Mouse (Mus musculus) 416B (cell line): ENCODE measurements around the gene Cd47.
A peak's percentile ranks its signal among the peaks of the same experiment; 100 is the strongest.

Experiments
- DNase-seq: peaks from one replicate; pipeline ENCODE4 v3.0.0; 2011; ENCODE audit warnings: low read depth

Cd47 gene

DNA sequence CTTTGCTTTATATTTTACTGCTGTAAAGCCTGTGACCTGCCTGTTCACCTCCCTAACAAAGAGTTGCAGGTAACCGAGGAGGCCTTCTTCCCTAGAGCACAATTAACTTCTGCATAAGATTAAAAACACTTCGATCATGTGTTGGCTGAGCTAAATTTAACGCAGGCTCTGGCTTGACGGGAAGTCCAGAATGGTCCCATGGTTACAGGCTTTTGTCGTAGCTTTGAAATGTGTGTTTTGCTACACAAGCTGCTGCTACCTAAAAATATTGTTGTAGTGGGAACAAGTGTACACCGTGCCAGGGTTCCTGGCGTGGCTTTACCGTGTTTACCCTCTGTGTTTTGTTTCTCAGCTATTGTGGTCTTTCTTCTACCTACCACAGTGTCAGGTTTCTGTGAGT is 109.2 kb downstream of the Cd47 start:
- DNase-seq: no peak

DNA sequence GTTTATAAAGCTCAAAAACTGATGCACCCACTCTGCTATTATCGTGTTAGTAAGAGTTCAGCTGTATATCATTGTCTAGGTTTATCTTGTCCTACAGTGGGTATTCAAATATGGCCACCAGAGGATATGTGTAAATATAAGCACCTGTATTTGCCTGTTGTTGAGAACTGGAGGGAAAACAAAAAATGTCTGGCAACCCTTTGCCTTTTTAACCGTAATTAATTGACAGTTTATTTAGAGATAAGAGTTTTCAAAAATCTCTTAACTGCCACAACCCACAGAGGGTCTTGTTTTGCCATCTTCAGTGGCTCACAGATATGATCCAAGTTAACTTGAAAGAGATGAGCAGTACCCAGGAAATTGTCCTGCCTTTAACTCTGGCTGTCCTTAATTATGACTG is 113.8 kb downstream of the Cd47 start:
- DNase-seq: no peak

DNA sequence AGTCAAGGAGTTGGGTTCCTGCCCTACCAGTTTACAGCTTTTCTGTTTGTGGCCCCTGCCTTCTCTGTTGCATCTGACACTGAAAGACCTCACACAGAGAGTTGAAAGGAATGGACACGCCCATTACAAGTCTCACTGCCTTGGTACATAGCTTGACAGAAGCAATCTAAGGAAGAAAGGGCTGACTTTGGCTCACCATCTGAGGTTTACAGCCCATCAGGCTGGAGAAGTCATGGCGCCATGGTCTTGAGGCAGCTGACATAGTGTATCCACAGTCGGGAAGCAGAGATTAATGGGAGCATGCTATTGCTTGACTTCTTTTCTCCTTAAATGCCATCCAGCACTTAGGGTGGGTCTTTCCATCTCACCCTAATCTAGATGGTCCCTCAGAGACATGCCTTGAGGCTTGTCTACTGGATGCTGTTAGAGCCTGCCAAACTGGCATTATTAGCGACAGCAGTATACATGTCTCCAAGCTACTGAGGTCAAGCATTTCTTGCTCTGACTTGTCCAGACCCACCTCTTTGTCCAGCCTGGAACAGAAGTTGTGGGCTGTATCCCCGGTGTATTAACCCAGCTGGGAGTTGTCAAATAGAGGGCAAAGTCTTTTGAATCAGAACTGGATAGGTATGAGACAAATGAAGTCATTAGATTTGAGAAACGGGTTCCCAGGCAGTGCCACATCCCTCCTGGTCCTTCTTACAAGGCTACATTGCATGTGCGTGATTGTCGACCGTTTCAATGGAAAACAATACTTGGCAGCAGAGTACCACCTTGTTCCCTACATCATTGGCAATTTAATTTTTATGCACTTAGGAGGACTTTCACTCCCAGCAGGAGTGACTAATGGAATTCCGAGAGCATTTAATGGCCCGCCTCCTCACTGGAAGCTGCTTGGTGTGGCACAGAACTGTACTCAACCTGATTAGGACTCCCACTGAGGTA is 115.5 kb downstream of the Cd47 start:
- no peak for DNase-seq

DNA sequence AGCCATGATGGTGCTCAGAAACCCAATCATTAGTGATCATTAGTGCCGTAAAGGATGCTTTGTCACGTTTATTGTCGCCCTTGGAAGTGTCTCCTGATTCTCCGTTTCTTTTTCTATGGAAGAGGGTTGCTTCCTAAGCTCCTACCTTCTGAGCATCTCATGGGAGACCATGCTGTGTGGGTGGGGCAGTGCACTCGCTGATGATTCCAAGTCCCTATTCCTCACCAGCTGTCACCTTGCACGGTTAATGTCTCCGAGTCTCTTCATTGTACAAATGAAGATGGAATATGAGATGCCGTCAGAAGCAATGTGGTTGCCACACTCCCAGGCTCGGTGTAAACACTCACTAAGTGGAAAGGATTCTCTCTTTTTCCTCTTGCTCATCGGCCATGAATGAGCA is 119.9 kb downstream of the Cd47 start:
- no peak for DNase-seq

DNA sequence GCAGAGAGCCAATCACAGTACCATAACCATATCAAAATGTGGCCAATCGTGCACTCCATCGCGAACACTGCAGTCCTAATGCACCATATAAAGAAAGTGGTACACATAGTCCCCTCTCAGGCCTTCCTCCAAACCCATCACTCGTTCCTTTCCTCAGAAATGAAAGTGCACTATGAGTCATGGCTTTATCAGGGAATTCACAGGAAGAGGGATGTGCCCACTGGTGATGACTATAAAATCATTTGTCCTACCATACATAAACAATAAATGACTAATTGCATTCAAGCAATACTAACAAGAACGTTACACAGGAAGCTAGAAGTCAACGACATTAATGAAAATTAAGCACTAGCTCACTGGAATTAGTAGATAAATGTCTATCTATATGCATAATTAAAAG is 121.3 kb downstream of the Cd47 start:
- peak; percentile 62 for DNase-seq

DNA sequence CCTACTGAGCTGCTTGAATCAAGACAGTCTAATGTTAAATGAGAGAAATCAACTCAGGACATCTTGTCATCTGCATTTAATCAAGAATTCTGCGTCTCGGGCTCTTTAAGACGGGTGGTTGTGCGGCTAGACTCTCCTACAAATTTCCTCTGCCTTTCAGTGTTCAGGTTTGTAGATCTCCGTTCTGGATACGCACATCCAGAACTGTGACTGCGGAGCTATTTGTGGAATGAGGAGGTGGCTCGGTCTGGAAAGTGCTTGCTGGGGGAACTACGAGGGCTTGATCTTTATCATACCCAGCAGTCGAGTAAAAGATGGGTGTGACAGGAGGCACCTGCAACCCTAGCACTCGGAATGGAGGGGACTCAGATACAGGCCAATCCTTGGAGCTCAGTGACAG is 121.8 kb downstream of the Cd47 start:
- no peak for DNase-seq

DNA sequence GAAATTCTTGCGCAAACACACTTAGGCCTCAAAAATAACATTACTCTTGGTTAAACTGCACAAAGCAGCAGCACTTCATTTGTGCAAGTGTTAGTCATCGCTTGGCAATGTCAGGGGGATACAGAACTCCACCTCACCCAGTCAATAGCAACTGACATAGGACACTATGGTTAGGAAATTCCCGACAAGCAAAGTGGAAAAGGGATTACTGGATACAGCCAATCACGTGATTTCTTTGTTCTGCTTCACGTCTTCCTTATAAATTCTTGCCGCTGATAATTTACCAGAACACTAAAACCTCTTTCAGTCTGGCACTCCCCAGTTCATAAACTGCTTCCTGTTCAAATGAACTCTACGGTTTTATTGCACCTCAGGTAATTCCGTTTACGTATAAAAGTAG is 123.4 kb downstream of the Cd47 start:
- no peak for DNase-seq

DNA sequence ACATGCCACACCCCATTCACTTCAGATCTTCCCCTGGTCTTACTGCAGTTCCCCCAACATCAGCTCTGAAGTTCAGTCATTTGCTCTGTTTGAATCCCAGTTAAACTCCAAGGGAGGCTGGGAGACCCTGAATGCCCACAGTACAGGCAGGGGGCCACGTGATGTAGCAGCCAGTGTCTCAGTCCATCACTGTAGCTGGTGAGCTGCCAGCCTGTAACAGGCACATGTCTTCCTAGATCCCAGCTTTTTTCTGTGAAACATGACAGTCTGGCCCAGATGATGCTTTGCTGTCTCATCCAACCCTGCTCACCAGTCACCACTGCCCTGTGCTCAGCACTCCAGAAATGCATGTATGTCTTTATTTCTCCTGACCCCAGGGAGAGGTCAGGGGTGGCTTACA is 124.6 kb downstream of the Cd47 start:
- DNase-seq: no peak

DNA sequence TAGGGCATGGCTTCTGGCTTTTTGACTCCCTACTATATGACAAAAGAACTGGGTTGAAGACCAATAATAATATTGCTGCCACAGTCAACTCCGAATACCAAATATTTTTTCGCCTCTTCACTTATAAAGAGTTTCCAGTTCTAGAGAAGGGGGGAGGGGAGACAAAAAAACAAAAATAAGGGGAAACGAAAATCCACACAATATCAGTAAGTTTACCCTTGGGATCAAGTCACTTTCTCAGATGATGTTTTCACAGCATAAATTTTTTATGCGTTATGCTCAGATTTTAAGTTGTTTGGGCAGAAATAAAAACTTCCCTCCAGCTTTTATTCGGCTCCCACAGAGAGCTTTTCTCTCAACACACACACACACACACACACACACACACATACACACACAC is 132.9 kb downstream of the Cd47 start:
- DNase-seq: no peak

DNA sequence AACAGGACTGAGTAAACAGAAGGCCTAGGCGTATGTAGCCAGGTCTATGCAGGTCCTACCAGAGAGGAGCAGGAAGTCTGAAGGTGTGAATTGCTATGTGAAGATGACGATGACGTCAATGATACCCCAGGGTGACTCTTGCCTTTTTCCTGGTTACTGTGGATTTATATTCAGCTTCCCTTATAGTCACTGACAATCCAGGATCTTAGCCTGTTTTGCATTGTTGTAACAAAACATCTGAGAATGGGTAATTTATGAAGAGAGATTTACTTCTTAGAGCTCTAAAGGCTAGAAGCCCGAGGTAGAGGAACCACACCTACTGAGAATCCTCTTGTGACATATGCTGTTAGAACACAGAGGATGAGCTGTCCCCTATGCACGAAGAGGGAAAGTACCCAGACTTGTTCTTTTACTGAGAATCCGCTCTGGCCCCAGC is 135.7 kb downstream of the Cd47 start:
- DNase-seq: no peak

DNA sequence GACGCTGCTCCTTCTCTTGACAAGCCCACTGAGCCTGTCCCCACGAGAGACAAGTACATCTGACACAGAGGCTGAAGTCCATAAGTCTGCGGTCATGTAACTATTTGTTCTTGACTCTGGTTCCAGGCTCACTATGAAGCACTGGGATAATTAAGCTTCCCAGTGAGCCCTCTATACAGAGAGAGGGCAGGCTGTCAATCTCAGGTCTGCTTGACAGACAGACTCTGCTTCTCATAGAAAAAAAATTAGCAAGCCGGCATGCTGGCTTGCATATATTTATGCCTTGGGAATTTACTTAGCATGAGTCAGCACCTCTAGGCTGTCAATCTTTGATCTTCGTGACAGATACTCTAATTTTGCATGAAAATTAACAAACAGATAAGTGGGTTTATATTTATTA is 136.5 kb downstream of the Cd47 start:
- no peak for DNase-seq

DNA sequence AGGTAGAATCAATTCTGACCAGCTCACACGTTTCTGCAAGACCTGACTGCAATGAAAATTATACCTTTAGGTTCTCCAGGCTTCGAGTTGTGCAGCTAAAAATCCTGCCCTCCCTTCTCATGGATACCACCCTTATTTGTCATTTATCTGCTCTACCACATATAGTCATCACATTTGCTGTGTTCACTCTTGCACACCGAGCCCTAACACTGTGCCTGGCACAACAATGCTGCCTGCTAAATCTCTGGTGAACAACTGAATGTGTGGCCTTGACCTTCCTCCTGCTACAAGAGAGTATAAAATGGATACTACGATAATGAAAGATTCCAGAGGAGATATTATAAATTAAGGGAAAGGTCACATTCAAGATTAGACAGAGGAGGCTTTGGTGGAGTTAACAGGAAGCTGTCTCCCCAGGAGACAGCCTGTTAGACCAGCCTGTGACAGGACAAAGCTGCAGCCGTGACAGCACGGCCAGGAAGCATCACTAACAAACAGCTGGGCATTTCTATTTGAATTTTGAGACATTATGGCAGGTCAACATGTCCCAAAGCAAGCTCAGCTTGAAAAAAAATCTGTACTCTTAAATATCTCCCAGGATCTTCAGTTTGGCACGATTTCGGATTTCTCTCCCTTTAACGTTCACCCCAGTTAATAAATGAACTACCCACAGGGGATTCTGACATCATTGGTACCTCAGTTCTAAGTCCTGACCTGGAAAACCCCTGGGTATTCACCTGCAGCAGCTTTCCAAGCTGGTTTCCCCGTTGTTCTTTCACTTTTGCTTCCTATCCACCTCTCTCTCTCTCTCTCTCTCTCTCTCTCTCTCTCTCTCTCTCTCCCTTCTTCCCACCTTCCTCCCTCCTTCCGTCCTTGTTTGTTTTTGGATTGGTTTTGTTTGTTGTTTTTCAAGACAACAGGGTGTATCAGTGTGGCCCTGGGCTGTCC is 137.2 kb downstream of the Cd47 start:
- no peak for DNase-seq

DNA sequence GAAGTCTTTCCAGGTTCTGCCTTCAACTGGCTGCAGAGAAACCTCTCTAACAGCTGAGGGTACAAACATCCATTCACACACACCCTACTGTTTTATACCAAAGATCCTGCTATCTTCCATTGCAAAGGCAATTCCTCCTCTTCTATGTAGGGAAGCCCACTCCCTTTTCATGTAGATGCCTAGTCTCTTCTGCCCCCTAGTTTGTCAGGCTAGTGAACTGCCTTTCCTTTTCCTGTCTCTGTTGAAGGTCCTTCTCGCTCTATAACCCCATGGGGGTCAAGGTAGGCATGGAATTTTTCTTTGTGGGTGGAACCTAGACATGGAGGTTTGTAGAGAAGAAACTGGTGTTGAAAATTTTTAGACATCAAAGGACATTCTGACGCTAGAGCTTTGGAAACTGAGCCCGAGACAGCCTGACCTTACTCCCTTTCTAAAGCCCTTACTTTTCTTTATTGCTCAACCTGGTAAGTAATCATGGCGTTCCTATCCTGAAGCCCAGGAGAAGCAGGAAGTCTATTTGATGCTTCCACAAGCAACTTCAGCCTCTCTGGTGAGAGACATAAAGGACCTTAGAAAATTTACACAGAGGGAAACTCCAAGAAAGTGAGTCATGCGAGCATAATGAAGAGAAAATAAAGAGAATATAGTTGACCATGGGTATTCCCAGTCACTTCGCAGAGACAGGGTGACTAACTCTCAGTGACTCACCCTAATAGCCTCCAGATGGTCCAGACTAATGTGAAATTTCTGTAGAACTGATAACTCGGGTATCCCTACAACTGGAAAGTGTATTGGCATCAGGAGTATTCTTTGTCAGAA is 138.4 kb downstream of the Cd47 start:
- DNase-seq: peak; percentile 74

DNA sequence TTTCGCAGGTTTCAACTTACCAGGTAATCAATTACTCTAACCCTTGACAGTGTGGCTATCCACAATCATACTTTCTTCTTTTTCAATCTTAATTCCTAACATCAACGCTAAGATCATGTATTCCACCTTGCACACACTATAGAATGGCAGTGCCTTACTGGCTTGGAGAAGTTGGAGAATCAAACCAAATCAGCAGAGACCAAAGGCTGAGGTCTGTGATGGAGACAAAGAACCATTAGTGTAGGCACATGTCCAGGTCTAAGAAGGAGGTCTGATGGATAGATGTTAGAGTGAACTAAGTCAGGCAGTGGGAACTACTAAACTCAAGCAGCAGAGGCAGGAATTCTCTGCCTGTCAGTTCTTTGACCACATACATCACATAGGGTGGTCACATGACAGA is 139.0 kb downstream of the Cd47 start:
- DNase-seq: no peak

DNA sequence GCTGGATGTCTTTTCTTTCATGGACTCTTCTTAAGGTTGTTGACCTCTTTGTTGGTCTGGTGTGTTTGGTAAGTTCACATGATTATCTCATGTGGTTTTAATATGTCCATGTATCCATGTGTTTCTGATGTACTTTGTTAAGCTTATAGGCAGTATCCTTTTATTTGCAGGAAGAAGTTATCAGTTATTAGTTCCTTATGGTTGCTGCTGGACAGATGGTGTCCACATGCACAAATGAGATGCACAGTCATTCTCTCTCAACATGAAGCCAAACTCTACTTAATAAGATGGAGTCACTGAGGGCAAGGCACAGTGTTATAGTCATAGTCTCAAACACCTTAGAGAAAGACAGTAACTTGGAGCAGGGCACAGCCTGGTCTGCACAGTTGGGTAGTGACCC is 140.1 kb downstream of the Cd47 start:
- no peak for DNase-seq

DNA sequence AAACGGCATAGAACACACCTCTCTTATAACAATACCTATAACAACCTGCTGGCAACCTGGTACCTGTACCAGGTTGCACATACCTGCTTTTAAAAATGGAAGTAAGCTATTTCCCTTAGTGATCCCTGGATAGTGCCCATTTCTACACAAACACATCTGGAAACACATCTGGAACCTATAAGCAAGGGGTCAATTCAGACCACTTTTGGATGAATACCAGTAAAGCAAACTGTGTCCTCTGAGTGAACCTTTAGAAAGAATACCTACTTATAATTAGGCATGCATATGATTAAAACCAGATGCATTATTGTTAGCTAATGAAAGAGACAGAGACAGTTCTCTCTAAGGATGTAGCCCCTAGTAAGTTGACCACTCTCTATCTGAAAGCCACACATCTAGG is 140.7 kb downstream of the Cd47 start:
- no peak for DNase-seq

DNA sequence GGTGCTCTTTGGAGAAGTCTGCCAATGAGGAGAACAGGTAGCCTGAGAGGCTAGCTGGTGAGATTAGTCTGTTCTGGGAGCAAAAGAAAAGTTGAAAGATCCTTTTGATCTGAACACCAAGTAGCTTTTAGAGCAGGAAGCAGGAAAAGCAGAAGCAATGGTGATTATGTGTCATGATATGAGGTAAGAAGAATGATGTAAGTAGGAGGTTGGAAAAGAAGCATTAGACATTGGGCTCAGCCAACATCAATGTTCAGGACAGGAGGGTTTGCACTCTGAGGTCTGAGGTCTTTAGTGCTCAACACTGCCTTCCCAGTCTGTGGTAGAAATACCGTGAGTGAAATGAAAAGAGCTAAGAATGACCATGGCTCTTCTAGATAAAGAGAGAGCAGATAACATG is 143.4 kb downstream of the Cd47 start:
- peak; percentile 70 for DNase-seq

DNA sequence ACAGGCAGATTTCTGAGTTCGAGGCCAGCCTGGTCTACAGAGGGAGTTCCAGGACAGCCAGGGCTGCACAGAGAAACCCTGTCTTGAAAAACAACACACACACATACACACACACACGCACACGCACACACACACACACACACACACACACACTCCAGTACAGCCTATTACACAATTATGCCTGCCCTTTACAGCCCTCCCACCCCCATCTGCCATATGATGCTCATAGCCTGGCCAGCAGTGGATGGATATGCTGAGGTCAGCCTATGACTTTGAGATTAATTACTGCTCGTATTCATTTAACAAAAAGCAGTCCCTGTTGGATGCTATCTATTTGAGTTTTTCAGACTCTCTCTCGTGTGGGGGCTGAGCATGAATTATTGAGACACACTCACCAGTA is 144.8 kb downstream of the Cd47 start:
- DNase-seq: no peak

DNA sequence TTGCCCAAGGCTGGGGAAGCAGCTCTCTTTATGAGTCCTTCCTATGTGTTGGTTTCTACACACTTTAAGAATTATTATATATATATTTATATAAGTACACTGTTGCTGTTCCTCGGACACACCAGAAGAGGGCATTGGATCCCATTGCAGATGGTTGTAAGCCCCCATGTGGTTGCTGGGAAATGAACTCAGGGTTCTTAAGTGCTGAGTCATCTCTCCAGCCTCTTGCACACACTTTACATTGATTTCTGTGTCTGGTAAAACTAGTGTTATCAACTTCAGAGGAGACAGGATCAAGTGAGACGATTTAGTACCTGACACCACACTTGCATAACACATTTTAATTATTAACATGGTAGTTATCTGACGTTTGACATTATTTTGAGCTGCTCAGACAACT is 146.7 kb downstream of the Cd47 start:
- DNase-seq: peak; percentile 46

DNA sequence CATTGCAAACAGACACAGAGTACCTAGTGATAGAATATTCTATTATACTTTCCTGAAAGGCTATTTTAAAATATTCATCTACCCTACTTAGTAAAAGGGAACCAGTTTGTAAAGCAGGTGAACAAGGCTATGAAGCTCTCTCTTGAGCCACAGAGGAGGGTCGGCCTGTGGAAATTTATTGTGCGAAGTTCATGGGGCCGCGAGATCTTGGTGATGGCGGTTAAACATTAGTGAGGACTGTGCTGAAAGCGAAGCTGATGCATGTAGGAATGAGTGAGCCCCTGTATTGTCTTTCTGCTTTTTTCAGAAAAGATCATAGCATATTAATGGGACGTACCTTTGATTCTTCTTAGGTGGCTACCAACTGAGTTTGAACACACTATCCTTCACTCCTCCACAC is 147.3 kb downstream of the Cd47 start:
- DNase-seq: no peak

DNA sequence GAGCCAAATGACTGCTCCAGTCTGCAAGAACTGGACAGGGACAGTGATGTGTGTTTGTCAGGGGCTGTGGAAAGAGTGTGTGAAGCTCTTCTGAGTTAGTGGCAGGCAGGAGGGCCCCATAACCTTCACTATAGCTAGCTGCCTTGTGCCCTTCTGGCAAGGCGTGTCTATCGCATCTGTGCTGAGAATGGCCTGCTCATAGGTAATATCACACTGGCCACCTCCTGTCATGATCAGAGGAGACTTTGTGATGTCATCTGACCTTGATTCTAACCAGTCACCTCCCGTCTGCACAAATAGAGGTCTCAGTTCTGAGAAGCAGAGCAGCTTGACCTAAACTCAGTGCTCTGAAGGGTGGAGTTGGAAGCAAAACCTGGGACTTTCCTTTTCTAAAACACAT is 148.0 kb downstream of the Cd47 start:
- no peak for DNase-seq

DNA sequence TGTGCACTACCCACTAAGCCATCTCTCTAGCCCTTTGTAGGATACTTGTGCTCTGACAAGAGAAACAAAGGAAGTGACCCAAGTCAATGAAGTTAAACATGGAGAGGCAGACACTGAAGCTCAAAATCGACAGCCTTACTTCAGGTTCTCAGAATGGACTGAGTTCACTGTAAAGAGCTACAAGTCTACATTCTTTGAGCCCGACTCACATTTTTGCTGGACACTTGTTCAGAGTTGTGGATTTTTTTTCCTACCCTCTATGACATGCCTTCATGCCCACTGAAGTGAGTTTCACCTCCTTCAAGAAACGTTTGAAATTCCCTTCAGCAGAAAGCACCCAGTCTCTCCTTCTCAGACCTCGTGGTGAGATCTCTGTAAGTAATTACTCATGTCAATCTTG is 148.9 kb downstream of the Cd47 start:
- no peak for DNase-seq
